27 mouse cellular contexts compared by ENCODE assay signal in genomic region chr12:99433402-99433801, GRCm38 (mm10).
A peak's percentile ranks its signal among the peaks of the same experiment; 100 is the strongest.
DNase-seq lines count a peak whose midpoint lies in the region; ATAC-seq and TF ChIP-seq lines count a peak whose summit lies in the region.
"Had no signal": no experiment of that assay in that cellular context is flagged by ENCODE, and none has a peak within 500 bp of the region (broad histone marks: within the 10 kb centered on the region; RNA-seq: fewer than 3 reads in every experiment).

No protein-coding gene starts in this region.

- H3K27me3 ChIP-seq in kidney, adult 2 months (replicated peaks; ENCODE audit: control insufficient read depth, insufficient read depth, low read length): no peaks in the 10 kb centered on the region
- no peaks in the 10 kb centered on the region for H3K27me3 ChIP-seq in forebrain, embryonic 15.5 days
- H3K27me3 ChIP-seq: embryonic facial prominence, embryonic 15.5 days; hindbrain, embryonic 15.5 days; liver, embryonic 12.5 days had no signal

- H3K9me3 ChIP-seq in forebrain, embryonic 15.5 days: no peaks in the 10 kb centered on the region
- H3K9me3 ChIP-seq: embryonic facial prominence, embryonic 15.5 days; hindbrain, embryonic 15.5 days; liver, embryonic 12.5 days had no signal

- no peaks in the 10 kb centered on the region for H3K4me1 ChIP-seq in kidney, adult 2 months (ENCODE audit: control insufficient read depth, insufficient read depth, low read length)
- no peaks in the 10 kb centered on the region for H3K4me1 ChIP-seq in forebrain, embryonic 15.5 days
- H3K4me1 ChIP-seq: embryonic facial prominence, embryonic 15.5 days; hindbrain, embryonic 15.5 days; liver, embryonic 12.5 days had no signal

- H3K4me3 ChIP-seq in kidney, adult 2 months (ENCODE audit: insufficient read depth, low read depth, low read length): no peak overlapping the region
- no peak overlapping the region for H3K4me3 ChIP-seq in forebrain, embryonic 15.5 days
- H3K4me3 ChIP-seq: embryonic facial prominence, embryonic 15.5 days; heart, adult 2 months; hindbrain, embryonic 15.5 days; liver, embryonic 12.5 days had no signal

- no peak overlapping the region for H3K4me2 ChIP-seq in forebrain, embryonic 15.5 days (replicated peaks)
- H3K4me2 ChIP-seq: embryonic facial prominence, embryonic 15.5 days; hindbrain, embryonic 15.5 days; liver, embryonic 12.5 days had no signal

- H3K36me3 ChIP-seq in kidney, adult 2 months (ENCODE audit: control insufficient read depth, insufficient read depth, low read length): no peaks in the 10 kb centered on the region
- no peaks in the 10 kb centered on the region for H3K36me3 ChIP-seq in forebrain, embryonic 15.5 days
- H3K36me3 ChIP-seq: embryonic facial prominence, embryonic 15.5 days; hindbrain, embryonic 15.5 days had no signal

- DNase-seq in adrenal gland, adult 2 months: peak; percentile 52
- no peak for DNase-seq in adrenal gland, postnatal 4 days (ENCODE audit: low spot score in 2 of 2)
- peak; percentile 26 for DNase-seq in kidney, adult 2 months
- DNase-seq in kidney, adult 8-10 months: no peak
- DNase-seq in adrenal gland, postnatal 10 days: peak; percentile 19
- DNase-seq in heart, postnatal 14 days: peak; percentile 11 to 18
- DNase-seq in lung, postnatal 36 days: no peak
- DNase-seq: cerebellum, adult 8-10 months; cerebellum, postnatal 36 days; gastrocnemius, postnatal 14 days; kidney, adult 9 months; kidney, postnatal 36 days; layer of hippocampus, postnatal 36 days; lung, adult 18-20 months; lung, postnatal 10 days; midbrain, embryonic 14.5 days; retina, postnatal 1 day; right cerebral cortex, postnatal 25 days; spleen, adult 18-20 months; thymus, adult 2 months; thymus, postnatal 4 days had no signal

- no peak overlapping the region for H3K27ac ChIP-seq in kidney, adult 2 months (ENCODE audit: insufficient read depth, low read depth, low read length)
- no peak overlapping the region for H3K27ac ChIP-seq in forebrain, embryonic 15.5 days (replicated peaks)
- H3K27ac ChIP-seq: embryonic facial prominence, embryonic 15.5 days; heart, adult 2 months; hindbrain, embryonic 15.5 days; liver, embryonic 12.5 days had no signal

- H3K9ac ChIP-seq in forebrain, embryonic 15.5 days (replicated peaks): no peak overlapping the region
- H3K9ac ChIP-seq: embryonic facial prominence, embryonic 15.5 days; hindbrain, embryonic 15.5 days; liver, embryonic 12.5 days had no signal

- WGBS in kidney, adult 2 months: 87% methylated on average over 5 of the region's 5 CpGs
- 85% methylated on average over 5 of the region's 5 CpGs for WGBS in forebrain, embryonic 15.5 days

- no peak for TF ChIP-seq POLR2A in kidney, adult 2 months (IDR thresholded peaks at IDR 0.05; ENCODE audit: low read depth, low read length)

- ATAC-seq in forebrain, embryonic 15.5 days (replicated peaks): no peak
- ATAC-seq: forebrain, embryonic 16.5 days; liver, embryonic 12.5 days had no signal

- TF ChIP-seq CTCF in kidney, adult 2 months (conservative IDR thresholded peaks at IDR 0.05; ENCODE audit: insufficient read depth, insufficient read length, low read depth, low read length): no peak

- intact Hi-C loops in heart, postnatal 14 days (cut with DNase I): no loop called here

Comparison
In these comparisons a context has a peak if more than half of its experiments do, and no peak if none do; other contexts are left out.
1. DNase-seq: peak in adrenal gland, adult 2 months (single experiment), kidney, adult 2 months (single experiment), adrenal gland, postnatal 10 days (single experiment) and heart, postnatal 14 days (2 of 2); none in adrenal gland, postnatal 4 days (0 of 2), kidney, adult 8-10 months (0 of 2) and lung, postnatal 36 days (single experiment).